Mouse (Mus musculus) c-Kit-positive CD71-positive TER-119-positive erythroid progenitor cells, embryonic 14.5 days (primary cell): ENCODE results near the gene Fxyd5.

Source experiments
- DNase-seq: peaks from one replicate; pipeline ENCODE4 v3.0.0-alpha.2; 2013; ENCODE audit warnings: low spot score

The Fxyd5 gene

DNA sequence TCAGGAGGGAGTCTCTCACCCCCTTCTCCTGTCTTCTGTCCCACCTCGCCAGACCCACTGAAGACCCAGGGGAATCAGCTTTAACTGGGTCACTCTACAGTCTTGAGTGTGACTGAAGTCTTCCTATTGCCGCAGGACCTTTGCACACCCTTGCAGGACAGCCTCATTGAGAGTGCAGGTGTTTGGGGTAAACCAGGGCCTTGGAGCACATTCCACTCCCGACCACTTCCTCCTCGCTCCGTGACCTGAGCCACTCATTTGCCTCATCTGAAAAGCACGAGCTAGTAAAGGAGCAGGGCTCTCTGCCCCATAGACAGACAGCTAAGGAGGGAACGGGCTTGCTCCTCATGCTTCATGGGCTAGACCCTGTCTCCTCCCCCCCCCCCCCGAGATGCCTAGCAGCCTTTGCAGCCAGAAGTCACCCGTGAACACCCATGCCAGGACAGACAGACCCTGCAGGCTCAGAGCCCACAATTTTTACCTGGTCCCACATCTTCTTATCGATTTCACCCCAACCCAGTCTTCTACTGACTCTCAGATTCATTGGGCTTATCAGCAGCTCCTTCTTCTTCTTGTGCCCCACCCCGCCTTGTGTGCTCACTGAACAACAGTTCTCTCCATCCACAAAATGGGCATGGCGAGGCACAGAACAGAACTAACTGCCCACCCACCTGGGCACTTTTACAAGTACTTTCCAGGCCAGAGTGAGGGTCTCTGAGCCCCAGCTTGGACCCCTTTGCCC is 1.8 kb downstream of the Fxyd5 start:
- DNase-seq, result no peak

DNA sequence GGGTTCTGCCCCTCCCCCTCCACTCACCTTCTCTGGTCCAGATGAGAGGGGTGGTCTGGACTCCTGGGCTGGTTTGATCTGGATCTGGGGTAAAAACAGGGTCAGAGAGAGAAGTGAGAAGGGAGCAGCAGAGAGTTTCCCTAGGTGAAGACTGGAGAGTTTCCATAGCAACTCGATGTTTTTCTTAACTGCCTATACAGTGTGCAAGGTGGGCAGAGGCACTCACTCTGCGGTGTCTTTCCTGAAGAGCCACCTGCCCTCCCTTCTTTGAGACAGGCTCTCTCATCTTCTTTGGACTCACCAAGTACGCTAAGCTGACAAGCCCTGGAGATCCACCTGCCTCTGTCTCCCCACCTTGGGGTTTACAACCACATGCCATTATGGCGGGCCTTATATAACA is 3.3 kb downstream of the Fxyd5 start:
- DNase-seq, result no peak

DNA sequence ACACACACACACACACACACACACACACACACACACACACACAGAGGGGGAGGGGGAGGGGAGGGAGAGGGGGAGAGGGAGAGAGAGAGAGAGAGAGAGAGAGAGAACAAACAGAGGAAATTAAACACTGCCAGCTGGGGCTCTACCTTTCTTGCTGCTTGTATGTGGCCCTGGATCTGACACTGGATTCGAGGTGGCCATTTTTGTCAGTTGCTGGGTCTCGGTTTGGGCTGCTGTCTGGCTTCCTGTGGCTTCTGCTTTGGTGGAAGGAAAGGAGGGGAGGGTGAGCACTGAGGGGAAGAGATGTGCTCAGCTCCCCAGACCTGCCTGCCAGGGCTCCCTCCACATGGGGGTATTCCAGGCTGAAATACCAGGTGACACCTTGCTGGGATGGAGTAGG is 4.6 kb downstream of the Fxyd5 start:
- DNase-seq, result no peak

DNA sequence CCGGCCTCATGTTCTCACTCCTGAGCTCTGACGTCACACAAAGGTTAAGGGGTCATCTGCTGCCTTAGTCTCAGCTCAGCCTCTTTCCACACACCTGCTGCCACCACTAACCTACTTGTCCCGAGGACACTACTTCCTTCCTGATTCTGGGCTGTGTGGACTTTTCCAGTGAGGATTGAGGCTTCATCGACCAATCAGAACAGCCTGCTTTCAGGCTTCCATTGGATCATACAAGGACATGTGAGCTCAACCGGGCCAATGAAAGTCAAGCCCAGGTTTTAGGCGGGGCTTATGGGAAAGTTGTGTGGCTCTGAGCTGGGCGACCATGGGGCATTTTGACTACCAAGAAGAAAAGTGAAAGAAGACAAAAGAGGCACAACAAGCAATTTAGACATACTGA is 5.4 kb downstream of the Fxyd5 start:
- DNase-seq, result no peak

DNA sequence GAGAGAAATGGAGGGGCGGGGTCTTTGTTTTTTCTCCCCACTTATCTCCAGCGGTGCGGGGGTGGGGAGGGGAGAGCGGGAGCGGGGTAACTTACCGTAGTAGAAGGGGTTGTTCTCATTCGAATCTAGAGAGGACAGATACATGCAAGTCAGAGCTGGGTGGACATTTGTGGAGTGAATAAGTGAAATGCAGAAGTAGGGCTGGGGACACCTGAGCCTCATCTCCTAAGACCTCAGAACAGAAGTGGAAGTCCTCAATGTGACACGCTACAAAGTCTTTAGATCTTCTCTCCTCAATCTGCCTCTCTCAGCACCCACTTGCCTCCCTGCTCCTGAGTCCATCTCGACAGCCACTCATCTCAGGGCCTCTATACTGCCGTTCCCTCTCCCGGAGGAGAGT is 7.0 kb downstream of the Fxyd5 start:
- no peak for DNase-seq

DNA sequence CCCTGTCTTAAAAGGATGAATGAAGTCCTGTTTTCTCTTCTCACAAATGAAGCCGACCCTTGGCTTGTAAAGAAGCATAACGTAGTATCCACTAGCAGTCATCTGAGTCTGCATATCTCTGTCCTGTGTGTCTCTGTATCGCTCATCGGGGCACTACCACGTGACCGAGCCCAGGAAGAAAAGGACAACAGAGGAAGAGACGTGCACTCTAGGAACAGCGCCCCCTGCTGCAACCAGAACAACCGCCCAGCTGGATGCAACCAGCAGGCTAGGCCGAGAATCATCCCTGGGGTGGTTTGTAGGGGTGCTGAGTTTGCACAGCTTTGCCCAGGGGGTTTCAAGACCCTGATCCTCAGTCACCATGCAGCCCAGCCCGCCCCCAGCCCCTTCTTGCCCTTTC is 7.5 kb downstream of the Fxyd5 start:
- no peak for DNase-seq

DNA sequence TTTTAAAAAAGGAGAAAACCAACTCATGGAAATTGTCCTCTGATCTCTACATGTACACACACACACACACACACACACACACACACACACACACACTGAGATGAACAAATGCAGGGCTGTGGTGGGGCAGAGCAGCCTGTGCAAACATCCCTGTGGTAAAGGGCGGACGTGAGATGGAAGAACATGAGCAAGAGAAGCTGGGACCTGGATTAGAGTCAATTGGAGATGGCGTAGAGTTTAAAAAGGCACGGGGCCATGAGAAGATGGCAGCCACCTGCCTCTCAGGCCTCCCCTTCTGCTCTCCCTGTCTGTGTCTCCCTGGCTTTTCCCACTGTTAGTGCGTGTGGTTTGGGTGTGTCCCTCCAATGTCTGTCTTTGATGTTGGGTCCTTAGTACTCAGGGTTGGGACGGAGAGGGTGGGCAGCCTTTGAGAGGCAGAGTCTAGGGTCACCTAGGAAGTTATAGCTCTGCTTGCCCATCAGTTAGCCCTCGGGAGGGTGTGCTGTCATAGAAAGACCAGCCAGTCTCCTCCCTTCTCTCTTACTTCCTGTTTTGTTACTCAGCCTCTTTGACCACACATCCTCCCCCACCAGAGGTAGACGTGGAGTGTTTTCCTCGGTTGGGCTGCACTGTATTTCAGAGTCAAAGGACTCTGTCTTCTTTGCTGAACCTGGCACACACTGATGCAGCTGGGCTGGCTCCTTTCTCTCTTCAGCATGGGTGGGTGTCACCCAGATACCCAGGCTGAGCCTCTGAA is 8.7 kb downstream of the Fxyd5 start:
- DNase-seq, result no peak

DNA sequence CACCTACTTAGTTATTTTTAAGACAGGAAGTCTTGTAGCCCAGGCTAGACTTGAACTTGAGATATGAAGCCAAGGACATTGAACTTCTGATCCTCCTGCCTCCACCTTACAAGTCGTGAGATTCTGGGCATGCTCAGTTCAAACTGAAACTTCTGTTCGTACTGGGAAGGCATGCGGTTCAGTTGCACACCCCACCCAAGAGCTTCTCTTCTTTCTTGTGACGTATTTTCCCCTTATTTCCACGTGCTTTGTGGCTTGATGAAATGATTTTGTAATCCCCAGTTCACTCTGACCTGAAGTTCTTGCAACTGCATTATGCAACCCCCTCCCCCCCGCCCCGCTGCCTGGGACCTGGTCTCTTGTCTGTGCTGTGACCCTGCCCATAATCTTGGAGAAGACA is 10.6 kb downstream of the Fxyd5 start:
- no peak for DNase-seq

DNA sequence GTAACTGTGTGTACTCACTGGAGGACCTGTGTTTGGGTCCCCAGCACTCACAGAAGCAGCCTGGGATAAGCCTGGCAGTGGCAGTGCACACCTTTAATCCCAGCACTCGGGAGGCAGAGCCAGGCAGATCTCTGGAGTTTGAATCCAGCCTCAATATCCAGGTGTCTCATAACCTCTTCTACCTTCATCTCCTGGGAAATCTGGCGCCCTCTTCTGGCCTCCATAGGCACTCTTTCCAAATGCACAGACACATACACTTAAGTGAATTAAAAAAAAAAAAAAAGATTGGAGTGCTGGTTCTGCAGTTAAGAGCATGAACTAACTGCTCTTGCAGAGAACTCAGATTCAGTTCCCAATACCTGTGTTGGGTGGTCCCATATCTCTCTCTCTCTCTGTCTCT is 11.6 kb downstream of the Fxyd5 start:
- no peak for DNase-seq

DNA sequence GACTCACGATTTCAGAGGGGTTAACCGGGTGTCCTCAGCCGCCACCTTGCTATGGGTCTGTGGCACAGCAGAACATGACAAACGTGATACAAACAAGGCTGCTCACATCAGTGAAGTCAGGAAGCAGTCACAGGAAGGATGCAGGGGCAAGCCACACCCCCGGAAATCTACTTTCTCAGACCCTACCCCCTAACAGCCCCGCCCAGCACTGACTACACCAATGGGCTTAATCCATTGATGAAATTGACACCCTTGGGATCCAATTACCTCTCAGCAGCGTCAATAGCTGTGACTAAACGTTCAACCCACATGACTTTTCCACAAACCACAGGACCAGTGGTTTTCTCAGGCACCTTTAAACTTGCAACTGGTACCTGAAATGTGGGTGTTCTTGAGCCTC is 13.7 kb downstream of the Fxyd5 start:
- DNase-seq, result no peak

DNA sequence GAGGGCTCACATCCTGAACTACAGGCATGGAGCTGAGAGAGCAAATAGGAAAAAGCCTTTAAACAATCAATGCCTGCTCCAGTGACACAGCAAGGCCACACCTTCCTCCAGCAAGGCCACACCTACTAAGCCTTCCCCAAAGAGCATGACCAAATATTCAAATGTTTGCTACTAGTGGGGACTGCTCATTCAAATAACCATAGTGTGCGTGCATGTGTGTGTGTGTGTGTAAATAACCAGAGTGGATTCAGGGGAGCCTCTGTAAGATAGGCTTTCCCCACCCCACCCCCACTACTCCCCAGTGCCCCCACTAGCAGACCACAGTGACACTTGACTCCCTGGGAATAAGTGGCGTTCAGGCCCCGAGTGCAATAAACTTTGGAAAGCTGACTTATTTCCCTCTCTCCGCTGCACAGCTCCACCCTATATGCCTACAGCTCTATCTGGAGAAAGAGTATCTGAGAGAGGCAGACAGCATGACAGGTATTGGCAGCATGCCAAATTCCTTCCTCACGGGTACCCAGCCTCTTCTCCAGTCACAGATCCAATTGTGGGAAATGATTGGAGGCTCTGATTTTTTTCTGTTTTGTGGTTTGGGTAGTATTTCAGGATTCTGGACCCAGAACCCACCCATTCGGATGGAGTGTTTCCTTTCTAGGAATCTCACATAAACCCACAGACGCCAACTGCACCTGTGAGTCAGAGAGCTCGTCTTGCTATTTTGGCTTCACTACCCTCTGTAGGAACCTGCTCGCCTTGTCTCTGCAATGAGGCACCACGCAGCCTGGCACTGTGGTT is 25.0 kb downstream of the Fxyd5 start:
- DNase-seq, result no peak

DNA sequence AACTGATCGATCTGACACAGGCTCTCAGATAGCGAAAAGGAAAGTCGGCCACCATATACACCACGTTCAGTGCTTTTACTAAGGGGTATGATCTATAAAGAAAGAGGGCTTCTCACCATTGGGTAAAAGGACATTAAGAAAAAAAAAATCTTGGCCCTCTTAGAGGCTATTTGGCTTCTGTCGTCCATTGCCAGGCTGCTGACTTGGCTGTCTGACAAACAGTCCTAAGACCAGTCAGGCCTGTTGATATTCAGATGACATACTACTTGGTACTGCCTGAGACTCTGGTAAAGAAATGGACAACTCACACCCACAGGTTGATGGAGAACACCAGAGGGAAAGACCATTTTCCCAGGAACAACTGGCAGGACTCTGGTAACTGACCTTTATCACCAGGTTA is 29.3 kb downstream of the Fxyd5 start:
- no peak for DNase-seq

DNA sequence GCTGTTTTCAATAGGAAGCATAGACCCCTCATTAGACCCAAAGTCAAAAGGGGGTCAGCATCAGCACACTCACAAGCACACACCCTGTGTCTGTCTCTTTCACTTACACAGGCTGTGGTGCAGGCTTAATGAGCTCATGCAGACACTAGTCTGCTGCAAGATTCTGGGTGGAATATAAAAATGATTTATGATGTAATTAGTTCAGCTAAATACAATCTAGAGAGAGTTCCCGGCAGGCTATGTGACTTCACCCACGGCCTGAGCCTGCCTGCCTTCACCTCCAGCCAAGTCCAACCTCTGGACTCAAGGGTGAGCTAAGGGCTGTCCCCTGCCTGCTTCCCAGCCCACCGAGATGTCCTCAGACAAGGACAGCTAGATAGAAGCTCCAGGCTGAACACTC is 33.4 kb downstream of the Fxyd5 start:
- no peak for DNase-seq

DNA sequence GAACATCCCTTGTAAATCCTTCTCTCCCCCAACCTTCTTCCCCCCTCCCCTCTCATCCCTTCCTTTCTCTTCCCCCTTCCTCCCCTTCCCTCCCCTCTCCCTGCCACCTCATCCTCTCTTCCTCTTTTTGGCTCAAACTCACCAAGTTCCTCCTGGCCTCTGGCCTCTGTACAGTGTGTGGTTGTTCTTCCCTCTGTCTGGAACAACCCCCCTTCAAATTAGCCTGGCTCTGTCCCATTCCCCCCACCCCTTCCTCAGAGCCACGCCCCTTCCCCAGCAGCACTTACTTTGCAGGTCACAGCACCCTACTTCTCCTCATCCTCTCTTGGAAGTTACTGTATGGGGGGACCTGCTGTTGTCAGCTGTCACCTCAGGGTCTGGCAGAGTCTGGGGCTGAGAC is 34.1 kb downstream of the Fxyd5 start:
- no peak for DNase-seq

DNA sequence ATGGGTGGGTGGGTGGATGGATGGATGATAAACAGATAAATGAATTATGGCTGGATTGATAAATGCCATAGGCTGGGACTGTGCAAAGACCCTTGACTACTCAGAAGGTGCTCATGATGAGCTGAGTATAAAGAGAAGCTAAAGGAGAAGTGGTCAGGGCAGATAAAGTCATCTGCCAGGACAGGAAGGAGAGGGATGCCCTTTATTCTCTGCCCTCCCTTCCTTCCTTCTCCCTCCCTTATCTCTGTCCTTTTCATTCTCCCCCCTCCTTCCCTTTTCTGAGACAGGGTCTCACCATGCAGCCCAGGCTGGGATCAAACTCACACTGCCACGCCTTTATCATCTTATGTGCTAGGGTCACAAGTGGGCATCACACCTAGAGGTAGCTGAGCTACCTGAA is 34.5 kb downstream of the Fxyd5 start:
- DNase-seq, result no peak

DNA sequence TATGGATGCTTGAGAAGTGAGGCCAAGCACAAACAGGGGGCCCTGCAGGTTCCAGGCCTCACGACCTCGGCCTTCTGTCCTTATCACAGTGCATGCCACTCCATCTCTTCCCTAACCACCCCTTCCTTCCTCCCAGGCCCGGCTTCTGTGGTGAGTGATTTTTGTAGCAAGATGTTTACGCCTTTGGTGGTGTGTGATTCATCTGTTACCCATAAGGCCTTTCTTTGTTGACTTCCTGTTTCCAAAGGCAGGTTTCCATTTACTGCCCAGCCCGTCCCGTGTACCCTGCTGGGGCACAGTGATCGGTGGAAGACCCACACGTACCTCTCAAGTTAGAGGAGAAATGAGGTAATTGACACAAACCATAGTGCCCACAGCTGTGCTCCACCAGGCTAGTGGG is 39.6 kb downstream of the Fxyd5 start:
- peak; percentile 8 for DNase-seq

DNA sequence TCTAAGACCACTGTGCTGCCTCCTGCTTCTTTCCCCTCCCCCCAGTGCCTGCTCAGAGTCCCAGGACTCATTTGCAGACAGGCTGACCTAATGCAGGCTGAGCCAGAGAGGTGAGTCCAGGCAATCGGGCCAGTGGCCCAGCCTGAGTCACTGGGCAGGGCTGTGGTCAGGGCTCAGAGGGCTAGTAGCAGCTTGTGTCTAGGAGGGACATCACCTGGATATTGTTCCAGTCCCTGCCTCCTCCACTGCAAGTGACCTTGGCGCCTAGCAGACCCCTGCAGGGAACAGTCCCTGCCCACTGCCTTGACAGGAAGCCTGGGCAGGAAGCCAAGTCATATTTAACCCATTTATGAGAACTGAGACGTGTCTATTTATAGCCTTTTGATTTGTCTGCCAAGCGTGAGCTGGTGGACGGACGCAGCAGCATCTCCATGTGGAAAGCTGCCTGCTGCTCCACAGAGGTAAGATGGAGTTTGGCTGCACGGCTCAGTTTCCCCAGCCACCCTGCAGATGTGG is 41.7 kb downstream of the Fxyd5 start:
- no peak for DNase-seq

DNA sequence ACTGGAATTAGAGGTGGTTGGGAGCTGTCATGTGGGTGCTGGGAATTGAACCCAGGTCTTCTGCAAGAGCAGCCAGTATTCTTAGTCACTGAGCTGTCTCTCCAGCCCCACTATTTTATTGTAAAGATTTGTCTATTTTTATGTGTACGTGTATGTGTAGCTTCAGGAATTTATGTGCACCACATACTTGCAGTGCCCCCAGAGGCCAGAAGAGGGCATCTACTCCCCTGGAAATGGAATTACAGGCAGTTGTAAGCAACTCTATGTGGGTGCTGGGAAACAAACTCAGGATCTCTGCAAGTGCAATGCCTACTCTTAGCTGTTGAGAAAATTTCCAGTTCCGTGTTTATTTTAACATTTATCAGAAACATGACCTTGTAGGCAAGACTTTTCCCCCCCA is 45.8 kb downstream of the Fxyd5 start:
- no peak for DNase-seq

DNA sequence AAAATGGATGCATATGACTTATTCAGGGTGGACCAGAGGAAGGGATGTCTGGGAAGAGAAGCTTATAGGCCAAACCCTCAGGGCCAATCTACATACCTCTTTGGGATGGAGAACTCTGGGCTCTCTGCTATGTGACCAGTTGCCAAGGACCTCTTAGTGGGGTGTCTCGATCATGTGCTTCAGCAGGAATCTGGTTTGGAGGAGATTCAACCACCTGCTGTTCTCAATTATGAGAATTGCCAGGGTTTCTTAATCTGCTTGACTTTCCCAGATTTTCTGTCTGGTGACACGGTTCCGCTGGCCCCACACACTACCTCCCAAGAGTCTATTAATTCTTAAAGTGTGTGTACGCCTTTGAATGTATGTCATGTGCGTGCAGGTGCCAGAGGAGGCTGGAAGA is 48.3 kb downstream of the Fxyd5 start:
- DNase-seq, result no peak

DNA sequence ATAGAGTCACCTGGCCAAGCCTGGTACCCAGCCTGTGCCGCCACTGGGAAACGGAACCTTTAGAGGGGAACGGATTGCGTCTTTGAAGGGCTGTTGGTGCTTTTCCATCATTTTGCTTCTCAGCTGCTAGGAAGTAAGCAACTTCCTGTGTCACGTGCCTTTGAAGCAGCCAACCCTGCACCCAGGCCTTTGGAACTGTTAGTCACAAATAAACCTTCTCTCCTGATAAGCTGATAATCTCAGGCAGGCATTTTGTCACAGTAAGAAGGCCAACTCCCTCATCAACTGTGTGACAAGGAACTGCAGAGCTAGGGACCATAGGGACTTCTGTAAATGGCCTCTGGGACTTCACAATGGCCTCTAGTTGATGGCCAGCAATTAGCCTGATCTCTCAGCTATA is 50.1 kb downstream of the Fxyd5 start:
- DNase-seq, result no peak

DNA sequence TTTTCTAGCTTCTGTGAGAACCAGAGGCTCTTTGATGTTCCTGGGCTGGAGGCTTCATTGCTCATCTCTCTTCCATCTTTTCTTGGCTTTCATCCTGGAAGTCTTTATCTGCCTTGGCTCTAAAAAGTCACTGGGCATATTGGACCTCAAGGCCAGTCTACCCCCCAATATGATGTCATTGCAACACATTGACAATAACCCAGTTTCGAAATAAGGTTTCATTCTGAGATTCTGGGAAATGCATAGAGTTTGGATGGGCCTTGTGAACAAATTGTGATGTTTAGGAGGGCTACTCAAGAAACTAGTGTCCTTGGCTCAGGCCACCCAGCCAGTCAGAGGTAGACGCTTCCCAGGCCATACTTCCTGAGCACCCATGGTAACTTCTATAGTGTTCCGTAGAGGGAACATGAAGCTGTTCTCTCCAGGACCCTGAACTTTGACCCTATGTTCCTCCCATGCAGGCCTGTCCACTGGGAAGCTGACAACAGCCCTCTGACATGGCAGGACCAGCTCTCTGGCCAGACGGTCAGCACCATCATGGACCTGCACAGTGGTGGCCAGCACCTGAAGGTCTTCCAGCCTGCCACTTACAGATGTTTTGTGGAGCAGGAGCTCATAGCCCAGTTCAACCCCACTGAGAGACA is 53.6 kb downstream of the Fxyd5 start:
- DNase-seq, result no peak

DNA sequence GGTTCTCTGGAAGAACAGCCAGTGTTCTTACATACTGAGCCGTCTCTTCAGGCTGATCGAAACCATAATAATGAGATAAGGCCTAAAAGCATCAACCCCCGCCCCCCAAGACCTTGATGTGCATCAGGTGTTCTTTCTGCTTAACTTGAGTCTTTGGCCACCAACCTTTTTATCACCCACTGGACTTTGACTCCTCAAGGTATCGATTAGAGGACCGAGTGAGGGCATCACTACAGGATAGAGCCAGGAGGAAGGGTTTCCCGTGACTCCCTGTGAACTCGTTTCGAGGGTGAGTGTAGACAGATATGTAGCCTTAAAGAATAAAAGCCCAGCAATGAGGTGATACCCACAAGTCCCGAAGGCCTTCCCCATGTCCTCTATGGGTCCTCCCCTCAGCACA is 56.9 kb downstream of the Fxyd5 start:
- no peak for DNase-seq
